Mouse (Mus musculus) spleen, embryonic (tissue): Measurements from ENCODE around the gene Clec2d.

Experiments used
- CTCF ChIA-PET: fragments of 350-600 bp; sonication (Branson Sonifier 250); formaldehyde crosslinking; loops from one replicate; lab custom pipeline; 2022; lab: Charles Lee

The Clec2d gene

DNA sequence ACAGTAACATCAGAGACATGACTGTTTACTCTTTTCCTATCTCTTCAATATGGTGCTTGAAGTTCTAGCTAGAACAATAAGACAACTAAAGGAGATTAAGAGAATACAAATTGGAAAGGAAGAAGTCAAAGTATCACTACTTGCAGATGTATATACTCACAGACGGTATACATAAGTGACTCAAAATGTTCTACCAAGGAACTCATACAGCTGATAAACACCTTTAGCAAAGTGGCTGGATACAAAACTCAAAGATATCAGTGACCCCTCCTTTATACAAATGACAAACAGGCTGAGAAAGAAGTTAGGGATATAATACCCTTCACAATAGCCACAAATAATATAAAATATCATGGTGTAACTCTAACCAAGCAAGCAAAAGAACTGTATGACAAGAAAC, 40.6 kb downstream of the Clec2d start:
- CTCF ChIA-PET, result no interaction called here

DNA sequence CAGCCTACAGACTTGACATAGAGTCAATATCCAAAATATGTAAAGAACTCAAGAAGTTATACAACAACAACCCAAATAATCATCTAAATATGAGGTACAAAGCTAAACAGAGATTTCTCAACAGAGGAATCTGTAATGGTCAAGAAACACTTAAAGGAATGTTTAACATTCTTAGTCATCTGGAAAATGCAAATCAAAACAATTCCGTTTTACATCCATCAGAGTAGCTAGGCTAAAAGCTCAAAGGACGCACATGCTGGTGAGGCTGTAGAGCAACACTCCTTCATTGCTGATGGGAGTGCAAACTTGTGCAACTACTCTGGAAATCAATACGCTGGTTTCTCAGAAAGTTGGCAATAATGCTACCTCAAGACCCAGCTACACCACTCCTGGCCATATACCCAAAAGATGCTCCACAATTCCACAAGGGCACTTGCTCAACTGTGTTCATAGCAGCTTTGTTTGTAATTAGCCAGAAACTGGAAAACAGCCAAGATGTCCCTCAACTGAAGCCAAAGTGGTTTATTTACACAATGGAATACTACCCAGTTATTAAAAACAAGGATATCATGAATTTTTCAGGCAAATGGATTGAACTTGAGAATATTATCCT, 41.9 kb downstream of the Clec2d start:
- CTCF ChIA-PET, result no interaction called here

DNA sequence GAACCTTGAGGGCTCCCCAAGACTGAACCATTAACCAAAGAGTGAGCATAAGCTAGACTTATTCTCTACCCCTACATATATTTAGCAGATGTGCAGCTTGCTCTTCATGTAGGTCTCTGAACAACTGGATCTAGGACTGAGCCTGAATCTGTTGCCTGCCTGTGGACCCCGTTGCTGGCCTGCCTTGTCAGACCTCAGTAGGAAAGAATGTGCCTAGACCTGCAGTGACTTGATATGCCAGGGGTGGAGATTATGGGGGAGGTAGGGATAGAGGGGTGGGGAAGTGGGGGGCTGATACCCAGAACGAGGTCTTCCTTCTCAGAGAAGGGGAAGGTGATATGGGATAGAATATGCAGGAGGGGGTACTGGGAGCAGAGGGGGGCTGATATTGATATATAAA, 43.2 kb downstream of the Clec2d start:
- CTCF ChIA-PET, result no interaction called here

DNA sequence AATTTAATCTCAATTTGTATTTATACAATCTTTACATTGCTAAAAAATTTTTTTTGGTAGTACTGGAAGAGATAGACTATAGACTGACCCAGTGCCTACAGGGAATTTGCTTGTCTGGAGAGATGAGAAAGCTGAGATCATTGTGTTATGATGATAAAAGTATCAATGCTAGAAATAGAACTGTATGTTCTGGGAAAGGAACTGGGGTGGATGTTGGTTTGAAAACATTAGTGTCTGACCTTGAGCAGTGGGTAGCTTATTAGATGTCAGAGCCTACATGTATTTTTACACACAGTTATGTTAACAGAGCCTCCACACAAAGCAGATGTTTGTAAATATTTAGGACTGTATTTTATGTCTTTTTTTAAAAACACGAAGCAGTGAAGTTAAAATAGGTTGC, 43.7 kb downstream of the Clec2d start:
- CTCF ChIA-PET, result no interaction called here

DNA sequence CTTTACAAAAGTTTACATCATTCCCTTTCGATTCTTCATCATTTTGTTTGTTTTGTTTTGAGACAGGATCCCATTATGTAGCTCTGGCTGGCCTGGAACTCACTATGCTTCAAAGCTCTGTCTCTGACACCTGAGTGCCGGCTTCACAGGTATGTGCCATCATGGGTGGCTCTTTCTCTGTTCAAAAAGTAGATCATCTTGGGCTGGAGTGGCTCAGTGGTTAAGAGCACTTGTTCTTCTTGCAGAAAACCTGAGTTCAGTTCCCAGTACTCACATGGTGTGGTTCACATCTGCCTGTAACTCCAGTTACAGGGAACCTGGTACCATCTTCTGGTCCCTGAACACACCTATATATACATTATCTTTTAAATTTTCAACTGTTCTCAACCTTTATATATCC, 44.7 kb downstream of the Clec2d start:
- CTCF ChIA-PET, result interaction anchor here (0.6 to 0.7 kb wide), 2 partner anchors 11 to 385 kb away, joined by 3 to 7 read pairs; no protein-coding TSS in a partner anchor

DNA sequence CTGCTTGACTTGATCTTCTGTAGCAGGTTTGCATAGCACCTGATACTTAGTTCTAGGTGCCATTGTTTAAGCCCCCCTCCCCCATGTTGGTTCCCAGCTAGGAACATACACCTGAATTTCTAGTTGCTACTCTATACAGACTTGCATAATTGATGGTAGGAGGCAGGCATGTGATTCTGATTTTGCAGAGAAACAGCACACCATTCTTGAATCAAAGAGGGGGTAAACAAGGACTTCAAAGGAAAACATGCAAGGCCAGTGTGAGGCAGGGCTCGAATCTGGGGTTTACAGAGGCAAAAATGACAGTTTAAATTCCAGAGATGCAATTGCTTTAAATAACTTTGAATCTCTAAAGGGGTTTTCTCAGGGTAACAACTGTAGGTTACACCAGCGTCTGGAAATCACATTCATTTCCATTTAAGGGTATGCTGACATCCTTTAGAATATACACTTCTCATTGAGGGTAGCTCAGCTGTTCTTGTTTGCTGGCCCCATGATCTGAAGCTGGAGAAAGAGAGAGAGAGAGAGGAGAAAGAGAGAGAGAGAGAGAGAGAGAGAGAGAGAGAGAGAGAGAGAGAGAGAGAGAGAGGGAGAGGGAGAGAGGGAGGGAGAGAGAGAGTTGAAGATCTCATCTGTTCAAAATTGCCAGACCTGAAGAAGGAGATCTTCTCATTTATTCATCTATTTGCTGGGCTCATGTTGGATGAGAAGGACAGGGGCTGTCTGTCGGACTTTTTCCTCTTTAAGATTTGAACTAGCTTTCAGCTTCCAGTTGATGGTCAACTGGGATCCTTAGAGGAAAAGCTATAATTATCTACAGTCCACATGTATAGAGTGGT, 48.7 kb downstream of the Clec2d start:
- CTCF ChIA-PET, result interaction anchor here (1.5 kb wide), 1 partner anchor 20 kb away, joined by 19 read pairs; no protein-coding TSS in a partner anchor

DNA sequence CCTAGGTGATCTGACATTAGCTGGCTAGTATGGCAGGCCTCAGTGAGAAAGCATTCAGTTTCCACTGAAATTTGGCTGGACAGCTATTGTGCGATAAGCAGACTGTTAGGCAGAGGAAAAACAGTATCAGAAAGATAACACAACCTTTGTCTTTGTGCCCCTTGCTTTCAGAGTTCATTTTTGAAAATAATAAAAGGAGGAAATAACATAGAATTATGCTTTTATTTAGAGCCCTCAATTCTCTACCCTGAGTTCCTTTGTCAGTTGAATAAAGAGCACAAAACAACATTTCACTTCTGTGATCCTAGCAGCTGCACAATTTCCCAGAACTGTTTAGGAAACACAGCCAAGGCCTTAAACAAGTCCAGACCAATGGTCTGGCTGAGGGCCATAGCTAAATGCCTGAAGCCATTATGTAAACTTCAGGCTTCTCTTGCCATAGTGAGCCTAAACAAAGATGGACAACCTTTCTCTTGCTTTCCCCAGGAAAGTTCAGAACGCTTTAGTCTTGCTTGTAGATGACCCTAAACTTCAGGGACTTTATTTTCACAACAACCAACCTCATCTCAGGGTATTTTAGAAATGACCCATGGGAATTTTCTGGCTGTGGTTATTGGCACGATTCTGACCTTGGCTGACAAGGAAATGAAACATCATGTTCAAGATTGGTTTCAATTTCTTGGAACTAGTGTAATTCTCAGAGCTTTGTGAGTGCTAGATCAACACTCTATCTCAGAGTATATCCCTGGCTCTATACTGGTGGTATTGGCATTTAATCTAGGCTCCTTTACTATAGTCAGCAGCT, 49.6 kb downstream of the Clec2d start:
- CTCF ChIA-PET, result interaction anchor here (1.5 kb wide), 1 partner anchor 20 kb away, joined by 19 read pairs; no protein-coding TSS in a partner anchor

DNA sequence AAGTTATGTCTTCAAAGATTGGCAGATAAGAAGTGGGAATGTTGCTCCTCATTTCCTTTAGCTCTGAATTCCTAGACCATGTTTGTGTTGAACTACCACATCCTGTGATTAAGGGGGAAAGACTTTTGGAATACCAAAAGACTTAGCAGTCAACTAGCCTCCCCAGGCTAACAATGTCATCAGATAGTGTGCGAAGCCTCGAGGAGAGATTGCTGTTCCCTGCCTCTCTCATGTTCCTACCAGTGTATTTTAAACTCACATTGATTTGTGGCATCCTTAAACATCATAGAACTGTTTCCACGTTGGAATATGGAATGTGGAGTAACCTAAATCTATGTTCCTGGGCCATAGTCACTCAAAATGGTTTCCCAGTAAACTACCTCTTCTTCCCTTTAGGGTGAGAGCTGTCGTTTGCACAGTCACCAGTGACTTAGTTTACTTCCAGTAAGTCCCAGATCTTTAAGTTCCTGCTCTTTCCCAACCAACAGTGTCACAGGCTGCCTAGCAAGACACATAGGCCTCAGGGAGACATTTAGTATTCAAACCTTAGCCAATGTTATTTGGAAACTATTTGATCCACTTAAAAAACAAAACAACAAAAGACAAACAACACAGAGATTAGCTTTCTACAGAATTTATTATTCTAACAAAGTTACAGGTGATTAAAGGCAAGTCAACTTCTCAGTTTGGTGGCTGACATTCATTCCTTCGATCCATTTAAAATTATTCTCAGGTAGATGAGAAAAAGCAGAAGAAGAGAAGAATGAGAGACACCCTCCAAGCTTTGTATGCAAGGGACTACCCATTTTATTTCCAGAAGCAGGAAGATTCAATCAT, 51.8 kb downstream of the Clec2d start:
- CTCF ChIA-PET, result no interaction called here

DNA sequence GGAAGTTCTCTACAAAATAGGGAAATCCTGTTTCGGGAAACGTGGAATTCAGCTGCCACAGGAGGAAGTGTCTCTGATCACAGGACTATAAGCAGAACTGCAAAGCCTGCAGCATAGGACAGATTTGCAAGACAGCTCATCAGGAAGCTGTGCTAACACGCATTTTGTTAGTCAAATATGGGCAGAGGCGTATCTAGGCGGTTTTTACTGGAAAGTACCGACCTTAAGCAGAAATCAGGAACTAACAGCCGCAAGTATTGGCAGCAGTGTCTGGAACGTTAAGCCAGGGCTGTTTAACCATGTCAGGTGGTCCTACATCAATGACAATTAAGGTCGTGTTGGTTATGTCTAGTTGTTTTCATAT, 52.4 kb downstream of the Clec2d start:
- CTCF ChIA-PET, result interaction anchor here (1.2 kb wide), 1 partner anchor 31 kb away, joined by 5 read pairs; no protein-coding TSS in a partner anchor

DNA sequence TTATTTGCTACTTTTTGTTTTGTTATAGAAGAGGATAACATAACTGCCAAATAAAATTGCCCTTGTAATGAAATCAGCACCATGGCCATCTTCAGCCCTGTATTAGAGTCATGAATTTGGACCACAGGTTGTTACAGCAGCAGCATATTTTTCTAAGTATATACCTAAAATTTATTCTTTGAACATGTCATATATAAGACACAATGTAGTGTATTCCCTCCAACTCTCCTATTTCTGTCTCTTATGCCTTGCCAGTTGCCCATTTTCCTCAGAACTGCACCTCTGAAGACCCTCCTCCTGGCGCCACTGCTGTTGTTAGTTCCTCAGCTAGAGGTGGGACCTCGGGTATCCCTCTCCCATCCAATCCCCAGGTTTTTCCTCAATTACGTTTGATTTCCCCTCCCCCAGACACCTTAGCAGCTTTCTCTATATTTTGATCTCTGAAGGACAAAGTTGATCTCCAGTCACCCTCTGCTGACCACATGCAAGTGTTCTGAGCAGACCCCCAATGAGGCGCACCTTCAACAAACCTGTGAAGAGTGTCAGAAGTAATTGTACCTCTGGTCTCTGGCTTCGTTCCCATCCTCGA, 53.0 kb downstream of the Clec2d start:
- CTCF ChIA-PET, result interaction anchor here (1.2 to 1.5 kb wide), 2 partner anchors 19 to 32 kb away, joined by 3 to 5 read pairs; no protein-coding TSS in a partner anchor

DNA sequence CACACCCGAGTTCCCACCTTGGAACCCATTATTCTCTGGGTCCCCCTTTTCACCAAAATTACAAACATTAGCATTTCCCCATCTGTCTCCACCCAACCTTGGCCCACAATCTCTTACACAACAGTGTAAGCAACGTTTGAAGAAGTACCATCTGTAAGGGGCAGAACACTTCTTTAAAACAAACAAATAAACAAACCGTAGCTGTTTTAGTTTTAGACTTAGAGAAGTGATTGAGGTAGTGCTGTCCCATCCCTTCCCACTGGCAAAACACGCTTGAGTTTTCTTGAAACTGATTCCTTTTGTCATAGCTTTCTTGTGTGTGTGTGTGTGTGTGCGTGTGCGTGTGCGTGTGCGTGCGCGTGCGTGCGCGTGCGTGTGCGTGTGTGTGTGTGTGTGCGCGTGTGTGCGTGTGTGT, 53.5 kb downstream of the Clec2d start:
- CTCF ChIA-PET, result interaction anchor here (0.7 to 1.5 kb wide), 4 partner anchors 19 to 389 kb away, joined by 3 to 15 read pairs (median 5); no protein-coding TSS in a partner anchor

DNA sequence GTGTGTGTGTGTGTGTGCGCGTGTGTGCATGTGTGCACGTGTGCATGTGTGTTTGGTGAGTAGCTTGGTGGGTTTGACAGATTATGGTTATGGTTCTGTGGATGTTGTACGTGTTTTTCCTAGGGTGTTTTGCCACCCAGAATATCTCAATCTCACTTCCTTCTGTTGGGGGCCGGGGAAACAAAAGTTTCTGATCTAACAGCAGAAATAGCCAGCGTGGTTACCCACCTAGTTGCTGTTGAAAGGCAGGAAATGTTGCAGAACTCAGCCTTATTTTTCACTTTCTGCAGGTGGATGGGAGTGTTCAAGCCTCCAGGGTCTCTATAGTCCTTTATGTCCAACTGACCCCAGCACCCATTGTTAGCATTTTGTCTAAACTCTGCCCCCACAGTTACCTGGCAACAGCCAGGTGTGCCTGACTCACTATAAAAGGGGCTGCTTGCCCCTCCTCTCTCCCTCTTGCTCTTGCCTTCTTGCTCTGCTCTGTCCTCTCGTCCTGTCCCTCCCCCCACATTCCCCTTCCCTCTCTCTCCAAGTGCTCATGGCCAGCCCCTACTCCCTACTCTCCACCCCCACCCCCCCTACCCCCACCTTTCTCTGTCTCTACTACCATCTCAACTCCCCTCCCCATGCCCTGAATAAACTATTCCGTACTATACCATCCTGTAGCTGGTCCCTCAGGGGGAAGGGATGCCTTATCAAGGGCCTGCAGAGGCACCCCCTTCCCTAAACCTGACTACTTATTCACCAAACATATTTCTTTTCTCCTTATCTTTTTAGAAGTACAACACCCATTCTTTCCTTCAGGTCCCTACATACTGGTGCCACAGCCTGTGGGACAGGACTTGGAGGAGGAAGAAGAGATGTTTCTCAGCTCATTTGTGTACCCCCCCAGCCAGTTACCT, 54.3 kb downstream of the Clec2d start:
- CTCF ChIA-PET, result interaction anchor here (0.6 to 1.5 kb wide), 5 partner anchors 20 to 796 kb away, joined by 3 to 15 read pairs (median 5); no protein-coding TSS in a partner anchor

DNA sequence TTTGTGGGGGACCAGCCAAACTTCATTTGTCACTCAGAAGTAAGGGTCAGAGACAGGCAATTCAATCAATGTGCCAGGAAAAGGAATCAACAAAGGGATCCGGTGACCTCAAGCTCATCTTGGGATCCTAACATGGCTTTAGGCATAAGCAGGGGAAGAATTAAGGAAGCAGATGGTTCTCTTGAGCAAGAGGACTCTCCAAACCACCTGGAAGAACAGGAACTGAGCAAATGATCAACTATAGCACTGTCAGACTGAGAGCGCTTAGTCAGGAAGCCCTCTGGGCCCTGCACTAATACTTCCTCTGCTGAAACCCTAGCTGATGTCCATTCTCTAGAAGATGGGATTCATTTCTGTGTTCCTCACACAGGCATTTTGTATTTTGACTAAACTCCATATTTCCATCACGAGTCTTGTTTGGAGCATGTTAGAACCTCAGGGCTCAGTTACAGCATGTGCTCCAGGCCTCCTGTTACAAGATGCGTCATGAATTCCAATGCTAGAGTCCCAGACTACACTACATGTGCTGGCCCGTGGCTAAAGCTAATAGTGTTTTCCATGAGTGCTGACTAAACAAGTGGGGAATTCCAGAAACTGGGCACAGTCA, 55.5 kb downstream of the Clec2d start:
- CTCF ChIA-PET, result no interaction called here
